10 mouse cellular contexts compared by ENCODE assay signal in genomic region chr4:125696182-125696939, GRCm38 (mm10).
DNase-seq lines count a peak whose midpoint lies in the region; ATAC-seq lines count a peak whose summit lies in the region.
"Had no signal": no experiment of that assay in that cellular context is flagged by ENCODE, and none has a peak within 500 bp of the region (broad histone marks: within the 10 kb centered on the region; RNA-seq: fewer than 3 reads in every experiment).

No protein-coding gene starts in this region.

- no peaks in the 10 kb centered on the region for H3K36me3 ChIP-seq in embryonic facial prominence, embryonic 14.5 days (ENCODE audit: control insufficient read depth, insufficient read depth, low read length)

- no peak overlapping the region for H3K27ac ChIP-seq in embryonic facial prominence, embryonic 14.5 days (replicated peaks; ENCODE audit: low read depth, low read length)

- no peak overlapping the region for H3K4me3 ChIP-seq in embryonic facial prominence, embryonic 14.5 days (ENCODE audit: low read depth, low read length)

- no peak overlapping the region for H3K9ac ChIP-seq in embryonic facial prominence, embryonic 14.5 days (ENCODE audit: low read depth, low read length)

- H3K4me1 ChIP-seq in embryonic facial prominence, embryonic 14.5 days (ENCODE audit: control insufficient read depth, insufficient read depth, low read length), result peaks cover 16% of the 10 kb centered on the region

- H3K9me3 ChIP-seq in embryonic facial prominence, embryonic 14.5 days (ENCODE audit: control insufficient read depth, low read length), result no peaks in the 10 kb centered on the region

- no peak overlapping the region for H3K4me2 ChIP-seq in embryonic facial prominence, embryonic 14.5 days (ENCODE audit: low read depth, low read length)

- DNase-seq in left cerebral cortex, postnatal 4 days, result peak; percentile 46
- no peak for DNase-seq in left cerebral cortex, adult 8-10 months (ENCODE audit: low spot score in 2 of 2)
- DNase-seq in embryonic facial prominence, embryonic 14.5 days (ENCODE audit: low spot score), result peak; percentile 41
- DNase-seq in mesoderm, embryonic 11.5 days (ENCODE audit: low read depth, low spot score), result peak; percentile 80
- peak; percentile 36 for DNase-seq in retina, postnatal 7 days (ENCODE audit: low read depth, low spot score)
- no peak for DNase-seq in spleen, postnatal 4 days (ENCODE audit: low spot score in 2 of 2)
- no peak for DNase-seq in lung, postnatal 4 days
- DNase-seq: adrenal gland, postnatal 10 days; gastrocnemius, postnatal 14 days had no signal

- 0 out of 2 replicates have a peak, but pooled peaks cover 6% of the 10 kb centered on the region for H3K27me3 ChIP-seq in embryonic facial prominence, embryonic 14.5 days (replicated peaks; ENCODE audit: control insufficient read depth, insufficient read depth, low read length)

- peak; percentile 78 for ATAC-seq in embryonic facial prominence, embryonic 14.5 days (ENCODE audit: low read depth)
- no peak for ATAC-seq in cerebellum, adult (ENCODE audit: insufficient number of reproducible peaks, low FRiP score, low TSS enrichment)

- intact Hi-C loops in left cerebral cortex, postnatal 4 days (cut with DNase I), result no loop called here

- 26% methylated on average over 18 of the region's 18 CpGs for WGBS in embryonic facial prominence, embryonic 14.5 days

Comparison
In these comparisons a context has a peak if more than half of its experiments do, and no peak if none do; other contexts are left out.
1. DNase-seq: peak in left cerebral cortex, postnatal 4 days (single experiment), embryonic facial prominence, embryonic 14.5 days (single experiment), mesoderm, embryonic 11.5 days (single experiment) and retina, postnatal 7 days (single experiment); none in left cerebral cortex, adult 8-10 months (0 of 2), spleen, postnatal 4 days (0 of 2) and lung, postnatal 4 days (0 of 2).